Mouse (Mus musculus) stomach, embryonic 15.5 days (tissue): ENCODE data around the gene St6galnac3. TPM values are rescaled to one million over a fixed set of nuclear protein-coding genes. Genes with fewer than 3 reads are reported as not detected.

Experiments
- ATAC-seq: fragments of 200-750 bp; cut with Nextera tagmentation; 2 replicates; pipeline ENCODE4 v1.8.0; 2017; ENCODE audit warnings: low read depth, moderate number of reproducible peaks, moderate TSS enrichment; ENCODE audit not compliant: insufficient read depth, low FRiP score
- H3K27ac ChIP-seq: fragments of 300-500 bp; sonication (generic); 2 replicates; pipeline ENCODE4 v1.5.1; 2015; ENCODE audit warnings: mild to moderate bottlenecking, inconsistent platforms
- H3K27me3 ChIP-seq: fragments of 300-500 bp; sonication (generic); replicated peaks from 2 replicates; pipeline ENCODE4 v1.6.1; 2015; ENCODE audit warnings: inconsistent platforms
- H3K36me3 ChIP-seq: fragments of 300-500 bp; sonication (generic); 2 replicates; pipeline ENCODE4 v1.6.1; 2015; ENCODE audit warnings: inconsistent platforms
- H3K4me1 ChIP-seq: fragments of 300-500 bp; sonication (generic); 2 replicates; pipeline ENCODE4 v1.6.1; 2015; ENCODE audit warnings: inconsistent platforms
- H3K4me2 ChIP-seq: fragments of 300-500 bp; sonication (generic); 2 replicates; pipeline ENCODE4 v1.6.1; 2015; ENCODE audit warnings: mild to moderate bottlenecking, inconsistent platforms
- H3K4me3 ChIP-seq: fragments of 300-500 bp; sonication (generic); replicated peaks from 2 replicates; pipeline ENCODE4 v1.5.1; 2015; ENCODE audit warnings: inconsistent platforms
- H3K9ac ChIP-seq: fragments of 300-500 bp; sonication (generic); 2 replicates; pipeline ENCODE4 v1.6.1; 2015; ENCODE audit warnings: inconsistent platforms
- H3K9me3 ChIP-seq: fragments of 300-500 bp; sonication (generic); 2 replicates; pipeline ENCODE4 v1.6.1; 2016; ENCODE audit warnings: inconsistent platforms
- WGBS: fragments of 180-500 bp; shearing (Covaris S2); methylation state at CpG from one replicate; pipeline ENCODE4 v1.1.7; 2015; 5-methylcytosine and 5-hydroxymethylcytosine counted together
- polyA plus RNA-seq: library from polyadenylated mRNA; unstranded; fragments of >200 nt; fragmentation: Nextera tagmentation; extraction: Ambion mirVana; gene quantifications from 2 replicates; pipeline ENCODE4 v1.2.1, GENCODE M21; 2015

St6galnac3 gene
- polyA plus RNA-seq, 1 experiment from 2014 or later = 36.6 TPM

GRCm38 (mm10) chr3:153472583-153473471 is 252.1 kb downstream of the St6galnac3 start:
- no peaks in the 10 kb centered on the region for H3K36me3 ChIP-seq
- H3K9me3 ChIP-seq = no peaks in the 10 kb centered on the region
- no peak for ATAC-seq
- no peak overlapping the region for H3K27ac ChIP-seq
- no peaks in the 10 kb centered on the region for H3K4me1 ChIP-seq
- H3K4me2 ChIP-seq = no peak overlapping the region
- WGBS = 70% methylated on average over 11 of the region's 11 CpGs
- no peak overlapping the region for H3K9ac ChIP-seq
- no peak overlapping the region for H3K4me3 ChIP-seq
- no peaks in the 10 kb centered on the region for H3K27me3 ChIP-seq

- Histone ChIP-seq H3K27ac (no peak overlapping the region), H3K36me3 (no peaks in the 10 kb centered on the region), H3K9ac (no peak overlapping the region), H3K27me3 (no peaks in the 10 kb centered on the region), H3K9me3 (no peaks in the 10 kb centered on the region), H3K4me2 (no peak overlapping the region), H3K4me1 (no peaks in the 10 kb centered on the region), H3K4me3 (no peak overlapping the region)
- WGBS = 75% methylated on average over 6 of the region's 6 CpGs
- no peak for ATAC-seq
Observed at GRCm38 (mm10) chr3:153463849-153464248, 261.1 kb downstream of the St6galnac3 start.

- Histone ChIP-seq H3K9me3 (no peaks in the 10 kb centered on the region), H3K36me3 (no peaks in the 10 kb centered on the region), H3K4me3 (no peak overlapping the region), H3K9ac (no peak overlapping the region), H3K27ac (no peak overlapping the region), H3K4me2 (no peak overlapping the region), H3K4me1 (no peaks in the 10 kb centered on the region), H3K27me3 (no peaks in the 10 kb centered on the region)
- ATAC-seq = no peak
- 95% methylated on average over 4 of the region's 4 CpGs for WGBS
Observed at GRCm38 (mm10) chr3:153460173-153460572, 264.8 kb downstream of the St6galnac3 start.

- Histone ChIP-seq H3K27me3 (no peaks in the 10 kb centered on the region), H3K9me3 (no peaks in the 10 kb centered on the region), H3K4me3 (no peak overlapping the region), H3K4me1 (no peaks in the 10 kb centered on the region), H3K36me3 (no peaks in the 10 kb centered on the region), H3K9ac (no peak overlapping the region), H3K27ac (no peak overlapping the region), H3K4me2 (no peak overlapping the region)
- no peak for ATAC-seq
- WGBS = 84% methylated on average over 3 of the region's 3 CpGs
Observed at GRCm38 (mm10) chr3:153458593-153458992, 266.4 kb downstream of the St6galnac3 start.

GRCm38 (mm10) chr3:153457701-153458100 is 267.3 kb downstream of the St6galnac3 start:
- 84% methylated on average over 4 of the region's 4 CpGs for WGBS
- Histone ChIP-seq H3K9me3 (no peaks in the 10 kb centered on the region), H3K4me3 (no peak overlapping the region), H3K4me1 (no peaks in the 10 kb centered on the region), H3K4me2 (no peak overlapping the region), H3K27ac (no peak overlapping the region), H3K27me3 (no peaks in the 10 kb centered on the region), H3K36me3 (no peaks in the 10 kb centered on the region), H3K9ac (no peak overlapping the region)
- no peak for ATAC-seq

- no peaks in the 10 kb centered on the region for H3K36me3 ChIP-seq
- H3K27me3 ChIP-seq = no peaks in the 10 kb centered on the region
- no peaks in the 10 kb centered on the region for H3K4me1 ChIP-seq
- no peak overlapping the region for H3K27ac ChIP-seq
- 56% methylated on average over 2 of the region's 2 CpGs for WGBS
- H3K4me3 ChIP-seq = no peak overlapping the region
- H3K9me3 ChIP-seq = no peaks in the 10 kb centered on the region
- ATAC-seq = no peak
- H3K4me2 ChIP-seq = no peak overlapping the region
- H3K9ac ChIP-seq = no peak overlapping the region
Observed at GRCm38 (mm10) chr3:153457203-153457602, 267.8 kb downstream of the St6galnac3 start.

- H3K9ac ChIP-seq = no peak overlapping the region
- WGBS = 67% methylated on average over 5 of the region's 5 CpGs
- ATAC-seq = no peak
Observed at GRCm38 (mm10) chr3:153456227-153456626, 268.7 kb downstream of the St6galnac3 start.

GRCm38 (mm10) chr3:153453127-153454049 is 271.6 kb downstream of the St6galnac3 start:
- no peak overlapping the region for H3K4me2 ChIP-seq
- H3K27me3 ChIP-seq = no peaks in the 10 kb centered on the region
- no peak overlapping the region for H3K4me3 ChIP-seq
- no peaks in the 10 kb centered on the region for H3K4me1 ChIP-seq
- H3K9me3 ChIP-seq = no peaks in the 10 kb centered on the region
- H3K36me3 ChIP-seq = no peaks in the 10 kb centered on the region
- no peak for ATAC-seq
- H3K27ac ChIP-seq = no peak overlapping the region
- no peak overlapping the region for H3K9ac ChIP-seq
- WGBS = 89% methylated on average over 7 of the region's 7 CpGs

More at GRCm38 (mm10) chr3:153456227-153456626, 268.7 kb downstream of the St6galnac3 start:
- Histone ChIP-seq H3K27ac (no peak overlapping the region), H3K36me3 (no peaks in the 10 kb centered on the region), H3K4me3 (no peak overlapping the region), H3K9me3 (no peaks in the 10 kb centered on the region), H3K27me3 (no peaks in the 10 kb centered on the region), H3K4me1 (no peaks in the 10 kb centered on the region), H3K4me2 (no peak overlapping the region)

GRCm38 (mm10) chr3:153452299-153452996 is 272.5 kb downstream of the St6galnac3 start:
- Histone ChIP-seq H3K4me1 (no peaks in the 10 kb centered on the region), H3K27me3 (no peaks in the 10 kb centered on the region), H3K9me3 (no peaks in the 10 kb centered on the region), H3K4me2 (no peak overlapping the region), H3K4me3 (no peak overlapping the region), H3K36me3 (no peaks in the 10 kb centered on the region), H3K9ac (no peak overlapping the region), H3K27ac (no peak overlapping the region)
- 89% methylated on average over 3 of the region's 3 CpGs for WGBS
- ATAC-seq = no peak

- 87% methylated on average over 9 of the region's 9 CpGs for WGBS
- ATAC-seq = no peak
Observed at GRCm38 (mm10) chr3:153441329-153441728, 283.6 kb downstream of the St6galnac3 start.

GRCm38 (mm10) chr3:153436076-153437021 is 288.6 kb downstream of the St6galnac3 start:
- no peak overlapping the region for H3K4me3 ChIP-seq
- H3K4me1 ChIP-seq = no peaks in the 10 kb centered on the region
- ATAC-seq = no peak
- H3K27me3 ChIP-seq = no peaks in the 10 kb centered on the region
- H3K9ac ChIP-seq = no peak overlapping the region
- WGBS = 85% methylated on average over 17 of the region's 17 CpGs
- no peak overlapping the region for H3K4me2 ChIP-seq
- H3K9me3 ChIP-seq = no peaks in the 10 kb centered on the region
- no peak overlapping the region for H3K27ac ChIP-seq
- no peaks in the 10 kb centered on the region for H3K36me3 ChIP-seq

More at GRCm38 (mm10) chr3:153441329-153441728, 283.6 kb downstream of the St6galnac3 start:
- H3K27me3 ChIP-seq = no peaks in the 10 kb centered on the region
- H3K36me3 ChIP-seq = no peaks in the 10 kb centered on the region
- no peaks in the 10 kb centered on the region for H3K9me3 ChIP-seq
- no peak overlapping the region for H3K4me2 ChIP-seq
- no peak overlapping the region for H3K4me3 ChIP-seq
- H3K27ac ChIP-seq = no peak overlapping the region
- H3K9ac ChIP-seq = no peak overlapping the region
- no peaks in the 10 kb centered on the region for H3K4me1 ChIP-seq
